Mouse (Mus musculus): ENCODE measurements at regions not wholly inside any gene's neighbourhood (a gene's known extent, or its start where the extent isn't known, plus 50 kb on each side); places are given as distances from the start of the nearest gene placed in this dataset.

GRCm38 (mm10) chr9:49946857-49947256 lies 148.1 kb upstream of the Ncam1 start:
- no peak for DNase-seq

- DNase-seq, result no peak
Measured at GRCm38 (mm10) chr9:49935555-49936376, 137.0 kb upstream of the Ncam1 start.

DNA sequence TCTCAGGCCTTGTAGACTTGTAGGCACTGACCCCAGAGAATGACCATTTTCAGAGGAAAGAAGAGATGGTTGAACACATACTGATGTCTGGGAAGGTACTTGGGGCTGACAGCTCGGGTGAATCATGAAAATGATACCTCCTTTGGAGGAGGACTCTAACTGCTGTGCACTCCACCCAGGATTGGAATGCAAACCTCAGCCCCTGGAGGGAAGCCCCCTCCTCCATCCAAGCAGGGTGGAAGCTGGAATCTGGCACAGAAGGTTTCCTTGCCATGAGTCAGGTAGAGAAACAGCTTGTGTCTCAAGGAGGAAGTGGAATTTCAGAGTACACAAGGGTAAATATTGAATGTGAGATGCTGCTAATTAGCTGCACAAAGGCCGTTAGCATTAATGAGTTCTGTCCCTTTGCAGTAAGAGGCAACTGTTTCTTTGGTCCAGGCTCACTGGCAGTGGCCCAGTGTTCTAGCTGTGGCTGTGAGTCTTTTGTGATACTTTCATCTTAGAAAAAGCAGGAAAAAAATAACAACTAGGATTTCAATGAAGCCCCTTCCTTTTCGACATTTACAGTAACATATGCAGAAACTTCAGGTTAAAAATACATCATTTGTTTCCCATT lies 129.4 kb upstream of the Ncam1 start:
- DNase-seq, result no peak

- DNase-seq, result no peak
Measured at GRCm38 (mm10) chr9:49927281-49927680, 128.6 kb upstream of the Ncam1 start.

GRCm38 (mm10) chr9:49925796-49926195 lies 127.1 kb upstream of the Ncam1 start:
- no peak for DNase-seq

DNA sequence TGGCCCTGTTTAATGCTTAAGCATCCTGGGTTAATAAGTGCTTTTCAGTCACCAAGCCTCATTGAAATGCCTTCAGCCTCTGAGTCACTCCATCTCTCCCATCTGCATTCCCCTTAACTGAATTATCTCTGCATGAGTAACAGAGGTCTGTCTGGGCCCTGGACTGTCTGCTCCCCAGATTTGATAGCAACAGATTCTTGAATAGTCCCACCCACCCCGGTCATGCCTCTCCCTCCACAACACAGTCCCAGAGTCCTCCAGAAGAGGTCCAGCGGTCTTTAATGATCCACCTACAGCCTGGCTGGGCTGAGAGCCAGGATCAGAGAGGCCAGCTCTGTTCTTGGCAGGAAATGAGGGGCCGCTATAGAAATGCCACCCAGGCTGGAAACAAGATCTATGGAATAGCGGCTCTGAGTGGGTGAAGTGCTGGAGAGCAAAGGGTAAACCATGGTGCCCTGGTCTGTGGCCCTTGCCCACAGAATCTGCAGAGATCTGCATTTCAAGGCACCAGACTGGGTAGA lies 125.3 kb upstream of the Ncam1 start:
- peak; percentile 12 to 27 for DNase-seq

GRCm38 (mm10) chr9:49922770-49923169 lies 124.0 kb upstream of the Ncam1 start:
- DNase-seq, result no peak

DNA sequence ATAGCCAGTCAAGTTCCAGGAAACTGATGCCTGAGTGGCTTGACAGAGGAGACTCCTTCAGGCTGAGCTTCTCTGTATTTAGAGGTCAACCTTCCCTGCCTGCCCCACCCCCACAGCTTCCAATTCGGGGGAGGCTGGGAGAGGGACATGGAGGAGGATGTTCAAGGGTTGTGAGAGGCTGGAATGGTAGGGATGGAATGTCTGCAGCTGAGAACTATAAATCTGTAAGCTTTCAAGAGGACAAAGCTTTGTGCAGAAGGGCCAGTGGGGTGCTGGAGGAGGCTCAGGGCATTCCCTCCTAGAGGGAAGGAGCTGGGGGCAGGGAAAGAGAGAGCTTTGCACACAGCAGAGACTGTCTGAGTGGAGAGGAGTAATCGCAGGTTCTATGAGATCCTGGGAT lies 123.4 kb upstream of the Ncam1 start:
- no peak for DNase-seq

DNA sequence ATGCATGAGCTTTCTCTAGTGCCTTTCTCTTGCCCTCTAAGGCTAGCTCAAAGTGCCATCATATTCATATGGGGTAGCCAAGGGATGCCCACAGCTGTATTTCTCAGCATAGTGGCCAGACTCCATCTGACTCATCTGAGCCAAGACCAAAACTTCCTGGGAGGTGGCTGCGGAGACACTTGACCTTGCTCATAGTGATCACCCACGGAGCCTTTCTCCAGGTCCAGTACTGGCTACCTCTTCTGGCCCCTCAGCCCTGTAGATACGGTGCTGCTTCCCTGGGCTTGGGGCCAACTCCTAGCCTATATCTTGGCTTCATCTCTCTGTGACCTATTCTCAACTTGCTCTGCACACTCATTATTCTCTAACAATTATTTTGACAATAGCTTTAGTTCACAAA lies 122.6 kb upstream of the Ncam1 start:
- DNase-seq, result no peak

GRCm38 (mm10) chr9:49915046-49915719 lies 116.5 kb upstream of the Ncam1 start:
- DNase-seq, result peak in 1 of 2 experiments; percentile 28

GRCm38 (mm10) chr9:49913677-49914076 lies 115.0 kb upstream of the Ncam1 start:
- DNase-seq, result no peak

DNA sequence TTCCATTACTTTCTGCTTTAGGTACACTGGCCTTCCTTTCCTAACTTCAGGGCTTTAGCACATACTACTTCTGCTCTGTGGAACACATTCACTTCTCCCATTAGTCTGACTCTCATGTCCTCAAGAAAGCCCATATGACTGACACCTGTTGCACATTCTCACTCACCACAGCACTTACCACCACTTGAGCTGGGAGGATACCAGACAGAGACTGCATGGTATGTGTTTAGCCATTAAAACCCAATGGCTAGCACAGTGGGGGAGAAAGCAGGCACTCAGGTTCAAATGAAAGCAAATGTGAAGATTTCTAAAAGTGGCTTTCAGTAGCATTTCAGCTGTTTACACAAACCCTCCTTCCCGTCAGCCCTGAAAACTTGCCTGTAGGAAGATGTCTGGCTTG lies 113.6 kb upstream of the Ncam1 start:
- DNase-seq, result no peak

- DNase-seq, result no peak
Measured at GRCm38 (mm10) chr9:49906306-49906705, 107.6 kb upstream of the Ncam1 start.

- DNase-seq, result no peak
Measured at GRCm38 (mm10) chr9:49905703-49906102, 107.0 kb upstream of the Ncam1 start.

DNA sequence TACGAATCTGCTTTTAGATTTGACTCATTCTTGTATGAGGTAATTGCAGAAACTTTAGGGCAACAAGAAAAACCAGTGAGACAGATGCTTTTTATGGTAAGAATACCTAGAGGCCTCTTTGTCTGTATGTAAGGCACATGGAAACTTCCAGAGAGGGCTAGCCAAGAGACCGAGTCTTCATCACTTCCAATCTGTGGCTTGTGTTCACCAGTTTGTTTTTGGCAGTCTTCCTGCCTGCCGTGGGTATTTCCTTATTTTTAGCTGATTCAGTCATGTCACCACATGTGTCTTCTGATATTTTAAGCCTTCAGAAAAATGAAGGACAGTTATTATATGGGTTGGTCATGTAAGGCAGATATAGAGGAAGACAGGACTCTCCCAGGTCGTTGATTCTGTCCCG lies 100.2 kb upstream of the Ncam1 start:
- no peak for DNase-seq

GRCm38 (mm10) chr9:49884516-49885343 lies 86.0 kb upstream of the Ncam1 start:
- peak; percentile 82 to 91 for DNase-seq

DNA sequence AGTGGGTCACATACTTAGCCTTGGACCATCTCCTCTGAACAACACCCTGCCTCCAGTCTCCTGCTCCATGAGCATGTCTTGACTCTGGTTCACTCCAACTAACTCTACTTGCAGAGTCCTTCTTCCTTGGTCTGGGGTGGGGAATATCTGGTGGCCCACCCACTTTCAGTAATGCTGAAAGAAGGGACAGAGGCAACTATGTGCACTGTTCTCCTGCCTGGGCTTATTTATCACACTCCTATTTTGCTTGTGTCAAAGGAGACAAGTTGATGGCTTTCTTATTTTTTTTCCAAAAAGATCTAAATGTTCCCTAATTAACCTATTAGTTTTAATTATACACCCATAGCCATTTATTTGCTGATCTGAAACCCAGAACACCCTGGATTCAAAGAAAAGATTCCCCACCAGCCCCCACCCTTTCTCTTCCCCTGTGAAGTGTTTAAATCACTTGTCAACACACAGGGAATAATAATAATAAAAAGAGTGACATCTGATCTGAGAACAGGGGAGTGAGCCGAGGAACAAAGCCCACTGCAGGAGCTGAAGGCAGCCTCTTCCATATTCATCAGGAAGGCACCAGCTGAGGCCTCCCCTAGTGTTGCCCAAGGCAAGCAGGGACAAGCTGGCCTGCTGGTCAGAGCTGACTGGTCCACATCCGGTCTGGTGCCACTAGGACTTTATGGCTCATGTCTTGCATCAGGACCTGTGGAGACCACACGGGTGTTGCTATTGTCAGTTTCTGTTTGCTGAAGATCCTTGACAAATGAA lies 80.8 kb upstream of the Ncam1 start:
- no peak for DNase-seq

GRCm38 (mm10) chr9:49874881-49875280 lies 76.2 kb upstream of the Ncam1 start:
- no peak for DNase-seq

- peak; percentile 76 to 81 for DNase-seq
Measured at GRCm38 (mm10) chr9:49873550-49873949, 74.8 kb upstream of the Ncam1 start.

DNA sequence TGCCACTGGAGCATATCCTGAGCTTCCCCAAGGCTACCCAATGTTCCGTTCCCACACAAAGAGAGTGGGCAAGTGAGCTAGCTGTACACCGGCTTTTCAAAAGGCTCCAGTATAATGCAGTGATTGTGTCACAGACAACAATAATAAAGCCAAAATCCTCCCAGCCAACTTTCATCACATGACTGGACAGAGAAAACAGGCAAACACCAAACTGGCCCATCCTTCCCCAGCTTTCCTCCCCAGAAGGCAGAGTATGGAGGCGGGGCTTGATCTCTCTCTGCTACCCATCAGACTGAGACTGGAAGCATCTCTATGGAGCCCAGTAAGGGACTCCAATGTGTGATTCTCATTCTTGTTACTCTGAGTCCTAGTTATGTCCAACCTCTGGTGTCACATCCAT lies 52.8 kb upstream of the Ncam1 start:
- no peak for DNase-seq

DNA sequence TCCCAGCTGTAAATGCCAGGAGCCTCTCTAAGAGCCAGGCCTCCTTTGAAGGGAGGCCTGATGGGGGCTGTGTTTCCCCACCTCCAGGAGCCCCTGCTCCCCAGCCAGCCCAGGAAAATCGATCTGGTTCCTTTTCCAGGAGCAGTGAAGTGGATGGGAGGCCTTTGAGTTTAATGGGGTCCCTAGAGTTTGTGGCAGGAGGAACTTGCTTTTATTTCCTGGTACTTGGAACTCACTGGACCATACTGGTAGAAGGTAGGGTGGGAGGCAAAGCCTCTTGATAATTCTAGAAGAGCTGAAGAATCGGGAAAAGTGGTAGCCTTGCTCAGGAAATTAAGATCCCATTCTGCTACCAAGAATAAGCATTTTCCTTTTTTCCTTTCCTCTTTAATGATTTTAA lies 50.7 kb upstream of the Ncam1 start:
- DNase-seq, result no peak

GRCm38 (mm10) chr9:49848943-49849342 lies 50.2 kb upstream of the Ncam1 start:
- DNase-seq, result no peak
